Mouse (Mus musculus) erythroblast, embryonic 14.5 days (primary cell): Measurements from ENCODE around the gene Homer3. TPM values are rescaled to one million over a fixed set of nuclear protein-coding genes. Genes with fewer than 3 reads are reported as not detected.
A peak's percentile ranks its signal among the peaks of the same experiment; 100 is the strongest.

Experiments
- H3K27me3 ChIP-seq: 2 replicates; pipeline ENCODE4 v1.6.1; 2012; ENCODE audit warnings: inconsistent platforms; ENCODE audit not compliant: control insufficient read depth
- H3K36me3 ChIP-seq: 2 replicates; pipeline ENCODE4 v1.6.1; 2012; ENCODE audit warnings: mild to moderate bottlenecking, inconsistent platforms; ENCODE audit not compliant: control insufficient read depth
- H3K4me1 ChIP-seq: 2 replicates; pipeline ENCODE4 v1.6.1; 2012; ENCODE audit warnings: inconsistent platforms; ENCODE audit not compliant: control insufficient read depth
- H3K4me3 ChIP-seq: replicated peaks from 2 replicates; pipeline ENCODE3; 2012; ENCODE audit warnings: moderate library complexity, mild to moderate bottlenecking, inconsistent platforms
- H3K9me3 ChIP-seq: 2 replicates; pipeline ENCODE4 v1.6.1; 2012; ENCODE audit warnings: low read length, inconsistent platforms, mixed read lengths; ENCODE audit not compliant: control insufficient read depth
- GATA1 ChIP-seq: IDR thresholded peaks from 2 replicates; pipeline ENCODE4 v1.6.1; 2012; ENCODE audit warnings: low read length, inconsistent platforms, mixed read lengths
- TAL1 ChIP-seq: IDR thresholded peaks from 3 replicates; pipeline ENCODE4 v1.6.1; 2012; ENCODE audit warnings: low read length, inconsistent platforms, mixed read lengths
- polyA plus RNA-seq: library from polyadenylated mRNA; stranded (reverse); fragments of >175 nt; gene quantifications from 2 replicates; pipeline ENCODE4 v1.2.3, GENCODE M21; 2012

Gene Homer3
- polyA plus RNA-seq, 1 experiment = 0.26 TPM

DNA sequence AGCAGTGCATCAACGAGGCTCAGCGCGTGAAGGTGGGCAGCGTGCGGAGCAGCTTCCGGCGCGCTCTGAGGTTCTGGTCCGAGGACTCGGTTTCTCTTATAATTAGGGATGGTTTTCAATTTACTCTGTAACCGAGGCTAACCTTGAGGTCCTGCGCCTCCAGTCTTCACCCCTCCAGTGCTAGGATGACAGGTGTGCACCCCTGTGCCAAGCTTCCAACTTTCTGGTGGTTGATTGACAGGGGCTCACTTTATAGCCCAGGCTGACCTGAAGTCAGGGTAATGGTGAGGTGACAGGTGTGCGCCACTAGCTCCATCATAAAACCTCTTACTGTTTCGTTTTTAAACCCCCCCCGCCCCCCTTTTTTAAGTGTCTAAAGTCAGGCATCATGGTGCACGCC lies 20.3 kb downstream of the Homer3 start:
- H3K4me1 ChIP-seq = peaks cover 37% of the 10 kb centered on the region
- no peak for TF ChIP-seq TAL1
- no peak for TF ChIP-seq GATA1
- no peaks in the 10 kb centered on the region for H3K9me3 ChIP-seq
- H3K27me3 ChIP-seq = no peaks in the 10 kb centered on the region
- H3K4me3 ChIP-seq = peak overlapping the region; percentile 70
- peaks cover 64% of the 10 kb centered on the region for H3K36me3 ChIP-seq

DNA sequence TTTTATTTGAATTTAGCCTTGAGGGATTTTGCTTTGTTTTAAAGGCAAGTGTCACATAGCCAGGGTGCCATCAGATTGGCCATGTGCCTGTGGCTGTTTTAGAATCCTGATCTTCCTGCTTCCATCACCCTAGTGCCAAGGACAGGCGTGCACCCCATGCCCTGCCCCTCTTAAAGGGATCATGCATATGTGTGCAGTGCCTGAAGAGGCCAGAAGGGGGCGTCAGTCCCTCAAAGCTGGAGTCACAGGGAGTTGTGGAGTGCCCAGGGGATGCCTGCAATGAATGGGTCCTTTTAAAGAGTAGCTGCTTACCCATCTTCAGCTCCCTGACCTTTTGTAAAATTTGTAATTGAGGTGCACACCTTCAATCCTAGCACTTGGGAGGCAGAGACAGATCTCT lies 26.7 kb downstream of the Homer3 start:
- TF ChIP-seq TAL1 (no peak), GATA1 (no peak)
- H3K4me1 ChIP-seq = peaks cover 7% of the 10 kb centered on the region
- H3K27me3 ChIP-seq = no peaks in the 10 kb centered on the region
- H3K36me3 ChIP-seq = peaks cover 91% of the 10 kb centered on the region
- H3K9me3 ChIP-seq = no peaks in the 10 kb centered on the region
- H3K4me3 ChIP-seq = no peak overlapping the region

DNA sequence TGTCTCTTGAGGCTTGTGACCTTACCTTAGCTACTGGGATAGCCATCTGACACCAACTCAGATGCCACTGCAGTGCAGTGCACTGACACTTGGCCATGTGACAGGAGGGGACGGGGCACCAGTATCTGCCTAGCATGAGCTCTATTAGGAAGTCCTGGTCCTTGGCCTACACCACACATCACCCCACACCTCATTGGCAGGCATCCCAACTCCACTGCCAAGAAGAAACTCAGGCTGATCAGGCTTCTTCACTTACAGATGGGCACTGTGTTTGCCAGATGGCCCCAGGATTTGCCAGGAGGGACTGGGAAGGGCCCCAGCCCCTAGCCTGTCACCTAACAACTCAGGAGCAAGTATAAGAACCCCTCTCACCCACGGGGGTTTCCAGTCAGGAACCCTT lies 30.8 kb downstream of the Homer3 start:
- no peak for TF ChIP-seq GATA1
- no peak for TF ChIP-seq TAL1
- H3K36me3 ChIP-seq = peaks cover 50% of the 10 kb centered on the region
- H3K4me1 ChIP-seq = peaks cover 16% of the 10 kb centered on the region

GRCm38 (mm10) chr8:70315624-70316510 lies 33.2 kb downstream of the Homer3 start, which contains the start of gene Cers1:
TSS of gene Cers1 (plus strand) at chr8:70315775.
- Histone ChIP-seq H3K4me1 (peaks cover 16% of the 10 kb centered on the region), H3K4me3 (peak within 1 kb of the TSS; percentile 53), H3K36me3 (peaks cover 29% of the 10 kb centered on the region), H3K9me3 (no peaks in the 10 kb centered on the region), H3K27me3 (peaks cover 37% of the 10 kb centered on the region)
- TF ChIP-seq TAL1 = no peak
- TF ChIP-seq GATA1 = no peak

More for the DNA sequence above, 30.8 kb downstream of the Homer3 start:
- Histone ChIP-seq H3K4me3 (no peak overlapping the region), H3K9me3 (no peaks in the 10 kb centered on the region), H3K27me3 (peaks cover 35% of the 10 kb centered on the region)

DNA sequence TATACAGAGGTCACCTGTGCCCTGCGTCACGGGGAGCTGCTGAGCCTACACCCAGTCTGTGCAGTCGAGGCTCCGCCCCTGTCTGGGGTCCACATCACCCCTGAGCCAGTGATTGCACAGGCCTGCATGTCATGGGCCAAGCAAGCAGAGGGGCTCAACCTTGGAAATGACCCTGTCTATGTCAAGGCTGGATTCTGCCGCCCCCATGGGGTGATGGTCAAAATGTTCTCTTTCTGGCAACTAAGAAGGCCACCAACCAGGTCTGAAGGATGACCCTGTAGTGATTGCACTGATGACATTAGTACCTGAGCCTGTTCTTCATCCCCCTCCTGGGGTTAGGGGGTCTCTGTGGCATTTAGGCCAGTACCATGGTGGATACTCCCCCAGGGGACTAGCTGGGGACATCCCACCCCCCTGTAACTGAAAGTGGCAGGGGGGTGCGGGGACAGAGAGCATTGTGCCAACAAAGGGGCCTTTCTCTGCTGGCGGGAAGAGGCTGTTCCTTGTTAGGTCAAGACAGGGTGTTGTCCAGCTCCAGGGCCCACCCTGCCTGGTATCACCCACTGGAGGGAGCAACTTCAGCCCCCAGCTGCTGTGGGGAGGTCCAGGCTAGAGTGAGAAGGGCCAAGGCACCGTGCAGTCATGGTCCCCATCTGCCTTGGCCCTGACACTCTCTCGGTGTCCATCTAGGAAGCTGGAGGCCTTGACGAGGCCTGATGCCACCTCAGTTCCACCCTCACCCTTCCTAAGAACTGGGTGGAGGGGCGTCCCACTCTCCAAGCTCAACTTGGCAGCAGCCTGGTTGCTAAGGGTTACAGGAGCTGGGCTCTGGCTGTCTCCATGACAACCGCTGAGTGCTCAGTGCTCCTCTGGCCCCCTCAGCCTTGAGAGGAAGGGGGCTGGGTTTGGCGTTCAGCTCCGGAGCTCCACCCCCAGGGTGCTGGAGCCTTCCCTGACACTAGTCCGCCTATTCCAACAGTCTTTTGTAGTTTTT lies 34.2 kb downstream of the Homer3 start:
- Histone ChIP-seq H3K4me3 (no peak overlapping the region), H3K4me1 (peaks cover 16% of the 10 kb centered on the region), H3K27me3 (peaks cover 37% of the 10 kb centered on the region), H3K9me3 (no peaks in the 10 kb centered on the region), H3K36me3 (peaks cover 19% of the 10 kb centered on the region)
- TF ChIP-seq GATA1 (no peak), TAL1 (no peak)

DNA sequence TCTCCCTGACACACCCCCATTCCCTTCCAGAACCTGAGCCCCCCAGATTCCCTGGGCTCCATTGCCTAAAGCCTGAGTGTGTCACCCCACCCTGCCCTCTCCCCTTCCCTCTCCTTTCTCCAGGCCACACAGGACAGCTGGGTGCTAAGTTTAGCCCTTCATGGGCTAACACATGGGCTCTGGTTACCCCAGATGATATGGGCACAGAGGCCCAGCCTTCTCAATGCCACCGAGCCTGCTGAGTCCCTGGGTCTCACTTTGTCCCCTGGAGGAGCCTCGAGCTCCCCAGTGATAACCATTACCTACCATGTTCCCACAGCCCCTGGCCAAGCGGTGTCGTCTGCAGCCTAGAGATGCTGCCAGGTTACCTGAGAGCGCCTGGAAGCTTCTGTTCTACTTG lies 35.2 kb downstream of the Homer3 start:
- H3K4me1 ChIP-seq = peaks cover 16% of the 10 kb centered on the region
- peaks cover 37% of the 10 kb centered on the region for H3K27me3 ChIP-seq
- TF ChIP-seq TAL1 (no peak), GATA1 (no peak)
- H3K9me3 ChIP-seq = no peaks in the 10 kb centered on the region
- no peak overlapping the region for H3K4me3 ChIP-seq
- H3K36me3 ChIP-seq = peaks cover 10% of the 10 kb centered on the region

- H3K4me3 ChIP-seq = no peak overlapping the region
- H3K27me3 ChIP-seq = peaks cover 2% of the 10 kb centered on the region; the same call in 1 of the 2 replicates
- peaks cover 2% of the 10 kb centered on the region; the same call in 1 of the 2 replicates for H3K9me3 ChIP-seq
- TF ChIP-seq TAL1 (no peak), GATA1 (no peak)
- H3K4me1 ChIP-seq = peaks cover 23% of the 10 kb centered on the region
- H3K36me3 ChIP-seq = no peaks in the 10 kb centered on the region; the same call in 1 of the 2 replicates
Measured at GRCm38 (mm10) chr8:70323716-70324115, 41.1 kb downstream of the Homer3 start.

DNA sequence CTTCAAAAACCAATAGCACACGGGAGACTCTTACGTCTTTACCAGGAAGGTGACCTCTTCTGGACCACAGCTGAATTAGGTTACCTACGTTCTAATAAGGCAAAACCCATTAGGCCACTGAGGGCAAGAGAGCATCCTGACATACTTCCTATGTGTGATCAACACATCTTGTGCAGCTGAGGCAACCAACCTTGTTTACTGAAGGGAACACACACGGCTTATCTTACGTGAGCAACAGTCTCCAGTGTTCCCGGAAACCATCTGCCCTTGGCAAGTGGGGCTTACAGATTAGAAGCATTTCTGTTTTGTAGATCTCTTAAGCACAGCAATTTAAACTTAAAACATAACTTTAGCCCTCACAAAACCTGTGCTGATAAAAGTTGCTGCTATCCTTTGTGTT lies 44.9 kb downstream of the Homer3 start:
- Histone ChIP-seq H3K4me1 (peaks cover 53% of the 10 kb centered on the region), H3K36me3 (peaks cover 29% of the 10 kb centered on the region), H3K27me3 (peaks cover 8% of the 10 kb centered on the region), H3K9me3 (peaks cover 12% of the 10 kb centered on the region), H3K4me3 (no peak overlapping the region)
- TF ChIP-seq GATA1 (peak; percentile 77), TAL1 (peak; percentile 77)
